Mouse (Mus musculus): ENCODE measurements around the gene Erich6. TPM values are rescaled to one million over a fixed set of nuclear protein-coding genes. Genes with fewer than 3 reads are reported as not detected.

Gene Erich6
- polyA plus RNA-seq, 1 experiment from 2014 or later = not detected

DNA sequence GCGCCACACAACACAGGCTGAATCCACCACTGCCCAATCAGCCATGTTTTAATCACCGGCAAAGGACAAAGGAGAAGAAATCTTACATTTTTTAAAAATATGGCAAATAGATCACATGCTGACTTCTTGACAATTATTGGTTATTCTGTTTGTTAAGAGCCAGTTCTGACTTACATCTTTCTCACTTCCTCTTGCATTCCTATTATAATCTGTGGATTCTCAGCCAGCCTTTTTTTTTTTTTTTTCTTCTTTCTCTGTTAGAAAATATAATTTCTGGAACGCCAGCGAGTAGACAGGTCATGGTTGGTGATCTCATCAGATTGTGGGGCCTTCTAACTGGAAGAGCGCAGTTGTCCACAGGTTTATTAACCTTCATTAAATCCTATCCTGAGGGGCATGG, 36.3 kb upstream of the Erich6 start:
- no peaks in the 10 kb centered on the region for H3K9me3 ChIP-seq (replicated peaks)
- WGBS = 74% methylated on average over 5 of the region's 5 CpGs

DNA sequence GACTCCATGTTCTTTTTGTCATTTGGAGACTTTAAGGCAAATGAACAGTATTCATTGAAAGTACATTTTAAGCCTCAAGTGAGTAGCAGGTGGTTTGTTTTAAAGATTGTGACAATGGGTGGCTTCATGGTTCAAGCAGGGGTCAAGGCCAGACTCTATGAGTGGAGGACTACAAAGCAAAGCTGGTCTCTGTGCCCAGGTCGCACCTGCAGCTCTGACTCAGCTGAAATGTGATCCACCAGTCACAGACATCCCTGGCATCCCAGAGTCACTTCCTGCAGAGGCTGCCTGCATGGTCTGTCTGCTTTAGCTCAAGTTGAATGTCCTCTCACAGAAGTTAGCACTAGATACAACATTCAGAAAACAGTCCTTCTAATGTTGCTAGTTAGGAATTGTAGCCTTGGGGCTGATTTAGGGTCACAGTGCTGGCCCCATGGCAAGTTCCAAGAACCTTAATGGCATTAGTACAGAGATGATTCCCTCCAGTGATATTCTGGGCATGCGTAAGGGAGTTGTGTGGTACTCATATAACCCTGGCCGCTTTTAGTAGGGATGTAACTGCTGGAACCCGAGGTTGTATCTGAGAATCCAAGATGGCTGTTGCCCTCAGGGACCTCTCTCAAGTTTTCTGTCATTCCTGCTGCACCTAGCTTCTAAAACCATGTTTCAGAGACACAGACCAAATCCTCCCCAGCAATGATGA, 35.6 kb upstream of the Erich6 start:
- Histone ChIP-seq H3K4me1 (peaks cover 33% of the 10 kb centered on the region), H3K27ac (0 out of 2 replicates have a peak overlapping the region, but pooled peaks have one; percentile 2), H3K36me3 (peaks cover 9% of the 10 kb centered on the region; the same call in 1 of the 2 replicates), H3K9me3 (replicated peaks) (no peaks in the 10 kb centered on the region), H3K4me3 (replicated peaks) (no peak overlapping the region), H3K4me2 (no peak overlapping the region), H3K27me3 (no peaks in the 10 kb centered on the region), H3K9ac (no peak overlapping the region)
- 38% methylated on average over 4 of the region's 4 CpGs for WGBS
- peak; percentile 87 for ATAC-seq (replicated peaks; ENCODE audit: low FRiP score)

More for the DNA sequence above, 36.3 kb upstream of the Erich6 start:
- Histone ChIP-seq H3K27ac (no peak overlapping the region), H3K36me3 (peaks cover 9% of the 10 kb centered on the region; the same call in 1 of the 2 replicates), H3K9ac (no peak overlapping the region), H3K4me3 (replicated peaks) (no peak overlapping the region), H3K4me1 (peaks cover 37% of the 10 kb centered on the region), H3K27me3 (no peaks in the 10 kb centered on the region), H3K4me2 (no peak overlapping the region)
- no peak for ATAC-seq (replicated peaks; ENCODE audit: low FRiP score)

DNA sequence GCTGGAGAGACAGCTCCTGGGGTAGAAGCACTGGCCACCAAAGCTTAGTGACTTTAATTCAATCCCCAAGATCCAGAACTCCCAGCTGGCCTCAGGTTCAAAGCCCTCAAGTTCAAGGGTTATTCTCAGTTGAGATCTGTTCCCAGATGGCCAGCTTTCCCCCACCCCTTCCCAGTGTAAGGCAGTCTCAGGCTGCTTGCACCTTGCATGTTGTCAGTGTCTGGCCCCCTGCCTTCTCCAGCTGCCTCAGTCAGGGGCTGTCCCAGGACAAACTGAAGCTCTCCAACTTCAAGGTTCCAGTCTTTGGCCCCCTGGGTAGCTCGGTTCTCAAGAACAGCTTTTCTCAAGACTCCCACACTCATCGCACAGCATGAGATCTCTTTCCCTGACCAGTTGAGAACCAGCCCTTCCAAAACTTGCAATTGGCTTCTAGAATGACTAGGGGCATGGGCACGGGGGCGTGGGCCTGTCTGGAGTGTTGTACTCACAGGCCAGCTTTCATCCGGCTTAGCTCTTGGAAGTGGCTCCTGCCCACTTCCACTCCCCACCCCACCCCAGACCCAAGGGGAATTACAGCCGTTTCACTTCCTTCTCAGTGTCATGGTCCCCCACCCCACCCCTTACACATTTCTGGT, 34.7 kb upstream of the Erich6 start:
- H3K36me3 ChIP-seq = peaks cover 9% of the 10 kb centered on the region; the same call in 1 of the 2 replicates
- H3K4me1 ChIP-seq = peaks cover 24% of the 10 kb centered on the region
- ATAC-seq (replicated peaks; ENCODE audit: low FRiP score) = peak; percentile 54
- no peak overlapping the region for H3K4me3 ChIP-seq (replicated peaks)
- no peaks in the 10 kb centered on the region for H3K27me3 ChIP-seq
- no peak overlapping the region for H3K9ac ChIP-seq
- WGBS = 33% methylated on average over 6 of the region's 6 CpGs
- no peaks in the 10 kb centered on the region for H3K9me3 ChIP-seq (replicated peaks)
- no peak overlapping the region for H3K4me2 ChIP-seq
- no peak overlapping the region for H3K27ac ChIP-seq

DNA sequence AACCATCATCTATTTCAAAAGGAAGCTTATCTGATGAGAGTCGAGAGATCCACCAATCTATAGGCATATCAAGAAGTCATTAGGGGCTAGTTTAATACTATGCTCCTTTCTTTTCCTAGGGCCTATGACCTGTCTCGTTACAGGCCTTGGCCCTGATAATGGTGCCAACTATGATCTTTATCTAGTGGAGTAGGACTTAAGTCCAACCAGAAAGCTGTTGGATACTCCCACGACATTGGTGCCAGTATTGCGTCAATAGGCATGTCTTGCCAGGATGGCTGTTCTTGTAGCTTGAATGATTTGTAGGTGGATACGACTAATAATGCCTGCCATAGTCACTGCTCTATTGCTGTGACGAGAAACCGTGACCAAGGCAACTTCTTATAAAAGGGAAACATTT, 27.0 kb upstream of the Erich6 start:
- Histone ChIP-seq H3K9me3 (replicated peaks) (0 out of 2 replicates have a peak, but pooled peaks cover 6% of the 10 kb centered on the region), H3K9ac (no peak overlapping the region), H3K4me3 (replicated peaks) (no peak overlapping the region), H3K27ac (no peak overlapping the region), H3K27me3 (no peaks in the 10 kb centered on the region), H3K4me2 (no peak overlapping the region), H3K4me1 (no peaks in the 10 kb centered on the region), H3K36me3 (no peaks in the 10 kb centered on the region)
- 88% methylated on average over 7 of the region's 7 CpGs for WGBS
- ATAC-seq (replicated peaks; ENCODE audit: low FRiP score) = no peak

DNA sequence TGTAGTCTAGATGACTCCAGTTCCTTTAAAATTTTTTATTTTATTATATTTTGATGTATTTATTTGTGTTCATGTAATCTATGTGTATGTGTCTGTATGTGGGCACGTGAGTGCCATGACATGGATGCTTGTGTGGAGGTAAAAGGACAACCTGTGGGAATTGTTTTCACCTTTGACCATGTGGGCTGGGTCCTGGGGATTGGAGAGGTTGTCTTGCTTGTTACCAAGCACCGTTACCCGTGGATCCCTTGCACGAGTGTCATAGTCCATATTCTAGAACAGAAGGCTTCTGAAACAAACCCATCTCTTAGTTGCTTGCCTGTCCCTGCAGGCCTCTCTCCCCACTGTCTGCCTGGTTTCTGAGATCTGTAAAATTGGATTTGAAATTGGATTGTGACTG, 23.6 kb upstream of the Erich6 start:
- no peak for ATAC-seq (replicated peaks; ENCODE audit: low FRiP score)
- H3K36me3 ChIP-seq = no peaks in the 10 kb centered on the region

DNA sequence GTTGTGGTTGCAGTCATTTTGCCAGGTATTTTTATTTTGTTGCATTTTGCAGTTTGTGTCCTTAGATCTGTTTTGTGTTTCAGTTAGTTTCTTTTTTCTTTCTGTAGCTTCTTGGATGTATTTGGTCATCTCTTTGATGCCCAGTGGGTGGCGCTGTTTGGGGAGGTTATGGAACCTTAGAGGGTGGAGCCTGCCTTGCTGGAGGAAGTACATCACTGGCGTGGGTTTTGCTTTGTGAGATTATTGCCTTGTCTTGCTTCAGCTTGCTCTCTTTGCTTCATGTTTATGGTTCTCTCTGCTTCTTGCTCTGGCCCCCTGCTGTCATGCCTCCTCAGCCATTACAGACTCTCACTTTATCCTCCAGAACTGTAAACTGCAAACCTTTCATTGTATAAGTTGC, 20.3 kb upstream of the Erich6 start:
- Histone ChIP-seq H3K9ac (no peak overlapping the region), H3K4me2 (no peak overlapping the region), H3K4me3 (replicated peaks) (no peak overlapping the region), H3K27me3 (no peaks in the 10 kb centered on the region), H3K9me3 (replicated peaks) (no peaks in the 10 kb centered on the region), H3K27ac (no peak overlapping the region), H3K36me3 (no peaks in the 10 kb centered on the region), H3K4me1 (0 out of 2 replicates have a peak, but pooled peaks cover 4% of the 10 kb centered on the region)
- 23% methylated on average over 2 of the region's 2 CpGs for WGBS
- no peak for ATAC-seq (replicated peaks; ENCODE audit: low FRiP score)

More for the DNA sequence above, 23.6 kb upstream of the Erich6 start:
- Histone ChIP-seq H3K27me3 (no peaks in the 10 kb centered on the region), H3K27ac (no peak overlapping the region), H3K4me1 (0 out of 2 replicates have a peak, but pooled peaks cover 2% of the 10 kb centered on the region), H3K4me3 (replicated peaks) (no peak overlapping the region), H3K9me3 (replicated peaks) (no peaks in the 10 kb centered on the region), H3K9ac (no peak overlapping the region), H3K4me2 (no peak overlapping the region)
- 86% methylated on average over 4 of the region's 4 CpGs for WGBS

DNA sequence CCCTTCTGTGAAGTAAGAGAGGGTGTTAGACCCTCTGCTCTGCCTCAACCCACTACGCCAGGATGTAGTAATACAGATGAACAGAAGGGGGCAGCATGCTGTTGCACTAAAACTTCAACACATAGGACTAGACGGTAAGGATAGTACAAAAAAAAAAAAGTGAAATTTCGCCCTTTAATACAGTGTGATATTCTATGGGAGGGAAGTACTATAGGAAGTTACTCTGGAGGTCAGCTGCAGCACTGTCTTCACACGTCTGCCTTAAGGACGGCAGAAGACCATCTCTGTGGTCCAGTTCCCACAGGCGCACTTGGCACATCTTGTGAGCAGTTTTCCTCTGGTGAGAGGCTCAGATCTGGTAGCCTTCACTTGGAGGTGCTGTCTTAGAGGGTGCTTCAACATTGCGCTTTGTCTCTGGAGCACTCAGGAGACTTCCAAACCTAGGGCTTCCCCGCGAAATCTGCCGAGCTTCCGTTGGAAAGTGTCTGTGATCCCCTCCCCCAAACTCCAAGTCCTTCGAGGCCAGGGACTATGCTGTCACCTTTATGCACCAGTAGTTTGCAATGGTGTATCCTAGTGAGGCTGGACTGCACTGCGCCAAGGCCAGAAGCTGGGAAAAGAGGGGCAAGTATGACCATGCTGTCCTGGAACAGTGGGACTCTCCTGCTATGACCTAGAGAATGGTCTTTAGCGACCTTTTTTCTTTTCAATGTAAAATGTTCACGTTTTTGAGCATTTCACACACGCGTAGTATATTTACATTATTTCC, 18.5 kb upstream of the Erich6 start:
- peak overlapping the region; percentile 31; the same call in 1 of the 2 replicates for H3K4me2 ChIP-seq
- no peak overlapping the region for H3K4me3 ChIP-seq (replicated peaks)
- H3K36me3 ChIP-seq = no peaks in the 10 kb centered on the region
- 0 out of 2 replicates have a peak, but pooled peaks cover 4% of the 10 kb centered on the region for H3K4me1 ChIP-seq
- no peaks in the 10 kb centered on the region for H3K9me3 ChIP-seq (replicated peaks)
- no peak overlapping the region for H3K9ac ChIP-seq
- 53% methylated on average over 17 of the region's 17 CpGs for WGBS
- H3K27me3 ChIP-seq = no peaks in the 10 kb centered on the region
- peak; percentile 67; the same call in 1 of the 2 replicates for ATAC-seq (replicated peaks; ENCODE audit: low FRiP score)
- no peak overlapping the region for H3K27ac ChIP-seq

DNA sequence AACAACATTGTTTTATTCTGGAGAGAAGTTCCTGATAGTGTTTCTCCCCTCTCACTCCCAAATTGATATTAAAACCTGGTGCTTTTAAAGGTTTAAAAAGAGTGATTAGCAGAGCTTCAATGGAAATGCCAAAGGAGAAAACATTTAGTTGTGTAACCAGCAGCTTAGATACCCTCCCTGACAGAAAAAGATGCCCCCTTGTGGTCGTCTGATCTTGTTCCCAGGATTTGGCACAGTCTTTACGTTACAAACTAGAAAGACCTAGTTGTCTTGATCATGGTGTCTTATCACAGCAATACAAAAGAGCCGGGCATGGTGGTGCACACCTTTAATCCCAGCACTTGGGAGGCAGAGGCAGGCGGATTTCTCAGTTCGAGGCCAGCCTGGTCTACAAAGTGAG, 16.9 kb upstream of the Erich6 start:
- Histone ChIP-seq H3K9ac (no peak overlapping the region), H3K4me3 (replicated peaks) (no peak overlapping the region), H3K9me3 (replicated peaks) (no peaks in the 10 kb centered on the region), H3K4me2 (no peak overlapping the region), H3K4me1 (0 out of 2 replicates have a peak, but pooled peaks cover 4% of the 10 kb centered on the region), H3K36me3 (no peaks in the 10 kb centered on the region), H3K27me3 (no peaks in the 10 kb centered on the region), H3K27ac (no peak overlapping the region)
- no peak for ATAC-seq (replicated peaks; ENCODE audit: low FRiP score)
- 62% methylated on average over 5 of the region's 5 CpGs for WGBS

DNA sequence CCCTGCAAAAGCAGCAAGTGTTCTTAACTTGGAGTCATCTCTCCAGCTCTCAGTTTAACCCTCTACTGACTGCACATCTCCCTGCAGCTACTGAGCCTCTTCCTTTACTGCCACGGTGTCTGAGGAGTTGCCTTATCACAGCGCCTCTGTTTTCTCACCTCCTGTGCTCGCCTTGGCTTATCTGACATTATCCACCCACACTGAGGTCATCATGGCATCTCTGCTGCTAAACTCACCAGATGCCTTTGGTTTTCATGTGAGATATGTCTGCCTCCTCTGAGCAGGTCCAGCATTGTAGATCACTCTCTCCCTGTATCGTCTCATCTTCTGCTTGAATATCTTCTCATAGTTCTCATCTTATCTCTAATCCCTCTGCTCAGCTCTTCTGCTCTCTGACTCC, 13.3 kb upstream of the Erich6 start:
- H3K4me3 ChIP-seq (replicated peaks) = no peak overlapping the region
- H3K4me1 ChIP-seq = 0 out of 2 replicates have a peak, but pooled peaks cover 3% of the 10 kb centered on the region
- no peaks in the 10 kb centered on the region for H3K9me3 ChIP-seq (replicated peaks)
- H3K27ac ChIP-seq = no peak overlapping the region
- H3K36me3 ChIP-seq = no peaks in the 10 kb centered on the region
- no peak overlapping the region for H3K9ac ChIP-seq
- ATAC-seq (replicated peaks; ENCODE audit: low FRiP score) = no peak
- 86% methylated on average over 4 of the region's 4 CpGs for WGBS
- H3K4me2 ChIP-seq = no peak overlapping the region
- no peaks in the 10 kb centered on the region for H3K27me3 ChIP-seq

DNA sequence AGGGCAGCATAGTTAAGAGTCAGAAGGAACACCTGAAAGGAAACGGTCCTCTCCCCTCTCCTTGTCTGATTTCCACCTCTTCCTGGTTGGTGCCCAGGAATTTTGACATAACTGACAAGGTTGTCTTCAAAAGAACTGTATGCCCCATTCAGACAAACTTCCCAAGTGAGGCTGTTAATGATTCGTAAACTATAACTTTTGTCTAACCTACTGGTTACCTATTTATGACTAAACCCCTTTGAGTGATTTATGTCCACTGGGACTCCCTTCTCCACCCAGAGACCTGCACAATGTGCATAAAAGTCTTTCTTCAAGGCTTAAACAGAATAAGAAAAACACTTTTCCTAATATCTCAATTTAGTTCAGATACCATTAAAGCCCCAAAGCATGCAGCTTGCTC, 10.2 kb upstream of the Erich6 start:
- Histone ChIP-seq H3K27me3 (no peaks in the 10 kb centered on the region), H3K4me1 (0 out of 2 replicates have a peak, but pooled peaks cover 3% of the 10 kb centered on the region), H3K9ac (no peak overlapping the region), H3K27ac (0 out of 2 replicates have a peak overlapping the region, but pooled peaks have one; percentile 48), H3K4me3 (replicated peaks) (no peak overlapping the region), H3K9me3 (replicated peaks) (no peaks in the 10 kb centered on the region), H3K36me3 (no peaks in the 10 kb centered on the region), H3K4me2 (no peak overlapping the region)
- peak; percentile 78 for ATAC-seq (replicated peaks; ENCODE audit: low FRiP score)
- WGBS = 68% methylated on average over 2 of the region's 2 CpGs

DNA sequence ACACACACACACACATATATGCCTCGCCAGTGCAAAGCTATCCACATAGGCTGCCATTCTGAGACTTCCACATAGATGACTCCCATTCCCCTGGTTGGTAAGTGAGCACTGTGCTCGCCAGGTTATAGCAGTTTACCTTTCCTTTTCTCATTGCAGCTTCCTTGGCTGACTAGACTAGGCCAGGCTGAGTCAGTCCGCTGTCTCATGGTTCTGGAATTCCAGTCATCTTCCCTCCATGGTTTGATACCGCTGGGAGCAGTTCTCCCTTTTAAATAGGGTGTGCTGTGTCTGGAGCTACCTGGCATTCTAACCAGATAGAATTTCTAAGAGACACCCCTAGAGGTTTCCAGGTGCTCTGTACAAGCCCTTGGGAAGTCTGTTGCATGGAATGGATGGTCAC, 9.2 kb upstream of the Erich6 start:
- no peak overlapping the region for H3K4me3 ChIP-seq (replicated peaks)
- peak overlapping the region; percentile 22; the same call in 1 of the 2 replicates for H3K27ac ChIP-seq
- no peaks in the 10 kb centered on the region for H3K27me3 ChIP-seq
- H3K36me3 ChIP-seq = no peaks in the 10 kb centered on the region
- 87% methylated on average over 4 of the region's 4 CpGs for WGBS
- no peaks in the 10 kb centered on the region for H3K9me3 ChIP-seq (replicated peaks)
- H3K9ac ChIP-seq = no peak overlapping the region
- no peak overlapping the region for H3K4me2 ChIP-seq
- 0 out of 2 replicates have a peak, but pooled peaks cover 3% of the 10 kb centered on the region for H3K4me1 ChIP-seq
- no peak for ATAC-seq (replicated peaks; ENCODE audit: low FRiP score)

DNA sequence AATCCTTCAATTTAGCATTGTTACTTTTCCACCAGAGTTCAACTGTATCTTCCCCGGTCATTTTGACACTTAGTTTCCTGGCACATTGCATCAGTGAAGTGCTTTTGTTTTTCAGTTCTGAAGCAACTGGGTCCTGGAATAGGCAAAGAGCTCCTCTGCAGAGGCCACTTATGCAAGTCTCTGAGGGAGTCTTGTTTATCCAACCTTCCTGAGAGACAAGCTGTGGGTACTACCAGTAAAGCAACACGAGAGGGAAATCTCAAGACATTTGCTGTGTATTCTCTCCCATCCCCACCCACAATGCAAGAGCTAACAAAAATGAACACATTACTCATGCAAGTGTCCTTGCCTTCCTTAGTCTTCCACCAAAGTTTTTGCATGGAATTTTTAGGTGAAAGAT, 5.3 kb downstream of the Erich6 start:
- Histone ChIP-seq H3K4me1 (peaks cover 4% of the 10 kb centered on the region; the same call in 1 of the 2 replicates), H3K27me3 (no peaks in the 10 kb centered on the region), H3K9me3 (replicated peaks) (no peaks in the 10 kb centered on the region), H3K4me2 (no peak overlapping the region), H3K4me3 (replicated peaks) (no peak overlapping the region), H3K27ac (no peak overlapping the region), H3K9ac (no peak overlapping the region), H3K36me3 (no peaks in the 10 kb centered on the region)
- ATAC-seq (replicated peaks; ENCODE audit: low FRiP score) = no peak
- whole genome bisulfite sequencing = 75% methylated on average over 2 of the region's 2 CpGs

All from kidney, embryonic 15.5 days (tissue).